Mouse (Mus musculus): Measurements from ENCODE around the gene Pcnp. TPM values are rescaled to one million over a fixed set of nuclear protein-coding genes. Genes with fewer than 3 reads are reported as not detected.
"Not testable (repeated sequence)": the region's sequence is repeated elsewhere in the genome, so short reads cannot be mapped to it uniquely, and the experiment has no call there.

Pcnp gene
- total RNA-seq, 2 experiments from 2014 or later = 14.0 to 42.2 TPM

DNA sequence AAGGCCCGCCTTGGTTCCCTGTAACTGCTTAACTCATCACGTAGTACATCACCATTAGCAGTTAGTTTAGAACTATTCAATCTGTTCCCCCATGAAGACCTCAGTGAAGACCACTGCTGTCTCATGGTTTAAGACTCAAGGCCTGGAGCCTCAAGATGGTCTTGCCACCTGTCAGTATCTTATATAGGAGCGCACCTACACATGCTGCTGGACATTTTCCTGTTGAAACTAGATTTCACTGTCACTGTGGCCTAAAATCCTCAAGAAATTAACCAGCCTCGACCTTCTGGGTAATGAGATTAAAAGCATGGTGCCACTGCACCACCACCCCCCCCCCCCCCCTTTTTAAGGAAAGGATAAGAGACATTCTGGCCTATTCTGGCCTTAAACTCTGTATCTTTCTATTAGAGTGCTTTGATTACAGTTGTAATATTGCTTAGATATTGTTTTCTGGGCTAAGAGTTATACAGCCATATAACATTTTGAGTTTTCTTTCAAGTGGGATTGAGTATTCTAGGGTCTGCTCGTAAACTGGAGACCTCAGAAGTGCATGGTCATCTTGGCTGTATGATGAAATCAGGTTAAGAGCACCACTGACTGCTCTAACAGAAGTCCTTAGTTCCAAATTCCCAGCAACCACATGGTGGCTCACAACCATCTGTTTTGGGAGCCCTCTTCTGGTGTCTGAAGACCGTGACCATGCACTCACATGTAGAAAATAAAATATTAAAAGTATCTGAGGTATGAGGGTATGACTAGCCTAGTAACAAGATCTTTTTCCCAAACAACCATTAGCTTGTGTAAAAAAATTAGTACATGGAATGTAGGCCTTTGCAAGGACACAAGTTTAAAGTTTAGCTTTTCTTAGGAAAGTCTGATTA is 57.6 kb downstream of the Pcnp start:
- no peak for ATAC-seq (replicated peaks; ENCODE audit: low FRiP score, poor library complexity, severe bottlenecking)

DNA sequence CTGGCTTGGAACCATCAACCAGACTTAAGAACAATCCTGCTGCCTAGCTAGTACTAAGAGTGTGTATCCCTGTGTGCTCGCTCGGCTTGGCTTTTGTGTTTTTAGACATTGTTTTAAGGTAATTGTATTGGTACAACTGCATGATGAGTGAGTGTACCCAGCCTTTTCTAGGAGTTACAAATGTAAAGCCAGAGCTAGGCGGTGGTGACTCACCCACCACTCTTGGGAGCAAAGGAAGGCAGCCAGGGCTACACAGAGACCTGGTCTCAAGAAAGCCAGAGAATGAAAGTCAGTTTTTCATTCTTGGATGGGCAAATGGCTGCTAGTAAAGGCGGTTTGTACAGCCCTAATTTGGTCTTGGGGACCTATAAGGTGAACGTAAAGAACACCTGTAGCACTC is 59.1 kb downstream of the Pcnp start:
- no peak for ATAC-seq (replicated peaks; ENCODE audit: low FRiP score, poor library complexity, severe bottlenecking)

DNA sequence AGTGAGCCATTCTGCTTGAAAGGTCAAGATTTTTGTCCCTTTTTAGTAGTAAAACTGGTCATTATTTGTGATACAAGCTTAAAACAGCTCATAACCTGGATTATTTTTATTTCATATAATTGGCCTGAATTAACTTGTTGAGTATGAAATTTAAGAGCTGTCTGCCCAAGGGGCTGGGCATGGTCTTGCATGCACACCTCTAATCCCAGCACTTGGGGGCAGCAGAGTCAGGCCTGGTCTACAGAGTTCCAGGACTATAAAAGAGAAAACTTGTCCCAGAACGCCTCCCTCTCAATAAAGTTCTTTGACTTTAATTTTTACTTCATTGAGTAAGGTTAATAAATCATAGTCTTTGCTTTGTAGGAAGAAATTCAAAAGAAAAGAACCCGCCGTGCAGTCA is 60.4 kb downstream of the Pcnp start:
- ATAC-seq (replicated peaks; ENCODE audit: low FRiP score, poor library complexity, severe bottlenecking) = no peak

DNA sequence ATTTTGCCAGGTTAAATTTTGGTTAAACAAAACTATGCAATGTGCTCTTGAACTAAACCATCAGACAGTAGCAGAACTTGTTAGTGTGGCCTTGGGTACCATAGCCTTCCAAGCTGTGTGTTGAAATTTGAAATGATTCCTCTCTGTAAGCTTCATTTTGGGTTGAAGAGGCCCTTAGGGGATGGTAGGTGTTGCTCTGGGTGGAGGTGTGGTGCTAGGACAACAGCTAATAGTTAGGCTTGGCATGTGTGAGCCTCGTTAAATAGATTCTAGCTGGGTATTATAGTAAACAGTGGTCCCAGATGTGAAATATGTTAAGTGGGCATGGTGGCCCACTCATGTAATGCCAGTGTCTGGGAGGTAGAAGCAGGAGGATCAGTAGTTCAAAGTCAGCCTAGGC is 62.3 kb downstream of the Pcnp start:
- peak; percentile 6; the same call in 1 of the 2 replicates for ATAC-seq (replicated peaks; ENCODE audit: low FRiP score, poor library complexity, severe bottlenecking)

DNA sequence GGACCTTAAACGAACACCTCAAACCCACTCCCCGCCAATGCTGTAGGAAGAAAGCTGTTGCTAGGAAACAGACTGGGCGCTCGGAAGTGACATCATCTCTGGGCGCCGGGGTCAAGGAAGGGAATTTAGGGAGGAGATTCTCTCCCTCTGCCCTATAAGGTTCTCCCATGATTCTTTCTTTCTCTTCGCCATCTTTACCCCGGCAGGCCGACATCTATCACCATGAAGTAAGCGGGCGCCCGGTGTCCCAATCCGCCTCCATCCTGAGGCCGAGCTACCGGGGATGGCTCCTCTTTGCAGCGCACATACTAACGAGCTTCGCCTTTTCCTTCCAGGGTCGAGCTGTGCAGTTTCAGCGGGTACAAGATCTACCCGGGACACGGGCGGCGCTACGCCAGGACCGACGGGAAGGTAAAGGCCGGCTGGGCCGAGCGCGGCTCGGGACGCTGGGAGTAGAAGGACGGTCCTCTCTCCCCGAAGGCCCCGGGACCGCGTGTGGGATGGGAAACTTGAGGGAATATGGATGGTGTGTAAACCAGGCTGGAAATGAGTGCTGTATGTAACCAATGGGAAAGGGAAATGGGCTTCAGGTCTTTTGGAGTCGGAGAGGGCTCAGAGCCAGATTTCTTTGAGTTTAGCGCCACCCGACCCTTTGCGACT is 63.2 kb downstream of the Pcnp start, which contains the start of gene Rpl24:
Gene Rpl24 (plus strand): TSS at position 64 of the 660 bp plus-strand sequence.
- ATAC-seq (replicated peaks; ENCODE audit: low FRiP score, poor library complexity, severe bottlenecking) = peak; percentile 93

DNA sequence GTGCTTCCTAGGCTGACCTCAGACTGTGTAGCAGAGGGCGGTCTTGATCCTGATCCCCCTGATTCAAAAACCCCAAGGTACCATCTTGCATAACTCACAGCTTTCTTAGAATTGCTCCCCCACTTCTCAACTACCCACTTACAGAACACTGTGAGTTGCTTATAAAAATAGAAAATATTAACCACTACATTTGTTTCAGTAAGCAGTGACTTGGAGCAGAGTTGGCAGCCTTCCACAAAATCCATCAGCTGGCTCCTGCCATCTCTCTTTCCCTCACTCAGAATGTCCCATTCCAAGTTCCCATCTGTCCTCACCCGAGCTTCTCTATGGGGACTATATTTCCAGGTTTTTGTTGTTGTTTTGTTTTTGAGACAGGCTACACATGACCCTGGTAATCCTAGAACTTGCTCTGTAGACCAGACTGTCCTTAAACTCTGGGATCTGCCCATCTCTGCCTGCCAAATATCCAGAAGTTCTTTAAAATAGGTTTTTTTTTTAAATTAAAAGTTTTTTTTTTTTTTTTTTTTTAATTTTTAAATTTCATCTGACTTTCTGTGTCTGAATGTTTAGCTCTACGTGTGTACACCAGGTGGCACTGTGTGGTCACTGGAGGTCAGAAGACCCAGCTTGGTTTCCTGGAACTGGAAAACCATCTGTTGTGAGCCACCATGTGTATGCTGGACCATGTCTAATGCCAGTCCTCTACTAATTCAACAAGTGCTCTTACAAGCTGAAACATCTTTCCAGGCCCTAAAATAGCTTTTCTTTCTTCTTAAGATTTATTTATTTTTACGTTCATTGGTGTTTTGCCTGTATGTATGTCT is 65.2 kb downstream of the Pcnp start:
- 0 out of 2 replicates have a peak, but pooled peaks have one; percentile 51 for ATAC-seq (replicated peaks; ENCODE audit: low FRiP score, poor library complexity, severe bottlenecking)

DNA sequence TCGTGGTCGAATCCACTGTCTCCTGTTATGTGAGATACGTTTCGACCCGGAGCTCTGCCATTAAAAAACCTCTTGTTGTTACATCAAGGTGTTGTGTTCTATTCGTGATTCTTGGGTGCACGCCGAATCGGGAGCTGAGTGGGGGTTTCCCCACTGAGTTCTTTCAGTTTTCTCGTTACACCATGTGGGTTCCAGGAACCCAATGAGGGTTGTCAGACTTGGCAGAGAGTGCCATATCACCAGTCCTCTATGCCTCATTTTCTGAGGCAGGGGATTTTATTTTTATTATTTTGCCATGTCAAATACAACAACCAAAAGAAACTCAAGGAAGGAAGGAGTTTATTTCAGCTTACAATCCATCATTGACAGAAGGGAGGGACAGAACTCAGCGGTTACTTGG is 66.5 kb downstream of the Pcnp start:
- not testable (repeated sequence) for ATAC-seq (replicated peaks; ENCODE audit: low FRiP score, poor library complexity, severe bottlenecking)

Other genes with a start within 250 kb of the Pcnp start
- gene Nfkbiz, start 190.8 kb downstream of the Pcnp start, total RNA-seq (2015; ENCODE audit: low replicate concordance) = 6.0 and 8.4 TPM in 2 replicates
- gene Nfkbiz, start 190.8 kb downstream of the Pcnp start, total RNA-seq (2017; ENCODE audit: low replicate concordance) = 2.6 and 5.3 TPM in 2 replicates
- 1.0 and 1.3 TPM in 2 replicates for gene Nxpe3, start 134.5 kb downstream of the Pcnp start, total RNA-seq (2015; ENCODE audit: low replicate concordance)
- 0.77 and 0.84 TPM in 2 replicates for gene Nxpe3, start 134.5 kb downstream of the Pcnp start, total RNA-seq (2017; ENCODE audit: low replicate concordance)
- 2.5 and 8.2 TPM in 2 replicates for gene Cep97, start 94.9 kb downstream of the Pcnp start, total RNA-seq (2015; ENCODE audit: low replicate concordance)
- 1.5 and 2.2 TPM in 2 replicates for gene Cep97, start 94.9 kb downstream of the Pcnp start, total RNA-seq (2017; ENCODE audit: low replicate concordance)
- gene Rpl24, start 63.5 kb downstream of the Pcnp start, total RNA-seq (2015; ENCODE audit: low replicate concordance) = 383 and 432 TPM in 2 replicates
- gene Rpl24, start 63.5 kb downstream of the Pcnp start, total RNA-seq (2017; ENCODE audit: low replicate concordance) = 184 and 212 TPM in 2 replicates
- 21.1 and 24.5 TPM in 2 replicates for gene Zbtb11, start 55.9 kb downstream of the Pcnp start, total RNA-seq (2015; ENCODE audit: low replicate concordance)
- 33.2 and 35.2 TPM in 2 replicates for gene Zbtb11, start 55.9 kb downstream of the Pcnp start, total RNA-seq (2017; ENCODE audit: low replicate concordance)
- gene Trmt10c, start 8.1 kb upstream of the Pcnp start, total RNA-seq (2015; ENCODE audit: low replicate concordance) = 1.7 and 6.5 TPM in 2 replicates
- 3.9 and 4.7 TPM in 2 replicates for gene Trmt10c, start 8.1 kb upstream of the Pcnp start, total RNA-seq (2017; ENCODE audit: low replicate concordance)
- gene Senp7, start 18.6 kb upstream of the Pcnp start, total RNA-seq (2015; ENCODE audit: low replicate concordance) = 93.6 and 141 TPM in 2 replicates
- 90.5 and 92.9 TPM in 2 replicates for gene Senp7, start 18.6 kb upstream of the Pcnp start, total RNA-seq (2017; ENCODE audit: low replicate concordance)
- gene Impg2, start 174.6 kb upstream of the Pcnp start, total RNA-seq (2015; ENCODE audit: low replicate concordance) = 1.5 and 4.4 TPM in 2 replicates
- 5.4 and 7.1 TPM in 2 replicates for gene Impg2, start 174.6 kb upstream of the Pcnp start, total RNA-seq (2017; ENCODE audit: low replicate concordance)